Mouse (Mus musculus): Measurements from ENCODE around the gene Arhgdia.

Gene Arhgdia

GRCm38 (mm10) chr11:120549986-120550809 is 31.2 kb downstream of the Arhgdia start:
- DNase-seq (ENCODE audit: low spot score): no peak

GRCm38 (mm10) chr11:120549168-120549945 is 32.1 kb downstream of the Arhgdia start, which contains the start of gene Mcrip1:
Gene Mcrip1 (minus strand): TSS chr11:120549727.
- peak; percentile 87 for DNase-seq (ENCODE audit: low spot score)

GRCm38 (mm10) chr11:120548786-120549167 is 32.6 kb downstream of the Arhgdia start:
- DNase-seq (ENCODE audit: low spot score): no peak

- DNase-seq (ENCODE audit: low spot score): no peak
Observed at GRCm38 (mm10) chr11:120548214-120548613, 33.2 kb downstream of the Arhgdia start.

GRCm38 (mm10) chr11:120547469-120547868 is 34.0 kb downstream of the Arhgdia start:
- no peak for DNase-seq (ENCODE audit: low spot score)

- no peak for DNase-seq (ENCODE audit: low spot score)
Observed at GRCm38 (mm10) chr11:120545964-120546363, 35.5 kb downstream of the Arhgdia start.

- DNase-seq (ENCODE audit: low spot score): no peak
Observed at GRCm38 (mm10) chr11:120542376-120542775, 39.0 kb downstream of the Arhgdia start.

GRCm38 (mm10) chr11:120541907-120542306 is 39.5 kb downstream of the Arhgdia start:
- no peak for DNase-seq (ENCODE audit: low spot score)

GRCm38 (mm10) chr11:120539285-120540014 is 42.0 kb downstream of the Arhgdia start:
- DNase-seq (ENCODE audit: low spot score): no peak

- DNase-seq (ENCODE audit: low spot score): no peak
Observed at GRCm38 (mm10) chr11:120538955-120539284, 42.5 kb downstream of the Arhgdia start.

- DNase-seq (ENCODE audit: low spot score): no peak
Observed at GRCm38 (mm10) chr11:120538485-120538884, 42.9 kb downstream of the Arhgdia start.

GRCm38 (mm10) chr11:120535804-120536203 is 45.6 kb downstream of the Arhgdia start:
- no peak for DNase-seq (ENCODE audit: low spot score)

- no peak for DNase-seq (ENCODE audit: low spot score)
Observed at GRCm38 (mm10) chr11:120535145-120535544, 46.3 kb downstream of the Arhgdia start.

- DNase-seq (ENCODE audit: low spot score): no peak
Observed at GRCm38 (mm10) chr11:120534093-120534492, 47.3 kb downstream of the Arhgdia start.

GRCm38 (mm10) chr11:120531646-120532045 is 49.8 kb downstream of the Arhgdia start:
- no peak for DNase-seq (ENCODE audit: low spot score)

GRCm38 (mm10) chr11:120530085-120530964 is 51.1 kb downstream of the Arhgdia start, which contains the start of gene Gcgr:
Gene Gcgr (plus strand): TSS chr11:120530699.
- DNase-seq (ENCODE audit: low spot score): no peak

GRCm38 (mm10) chr11:120528903-120529302 is 52.5 kb downstream of the Arhgdia start:
- DNase-seq (ENCODE audit: low spot score): no peak

Measured in left cerebral cortex, adult 11 months (tissue).